In genomic region chr5:111227850-111228249, GRCm38 (mm10) we compare ENCODE assay signal across 8 mouse cellular contexts.
DNase-seq lines count a peak whose midpoint lies in the region; ATAC-seq and TF ChIP-seq lines count a peak whose summit lies in the region.

No protein-coding gene starts in this region.

- WGBS in intestine, embryonic 14.5 days = 27% methylated on average over 5 of the region's 5 CpGs
- WGBS in intestine, postnatal 0 days = 57% methylated on average over 5 of the region's 5 CpGs
- 15% methylated on average over 5 of the region's 5 CpGs for WGBS in limb, embryonic 13.5 days
- 49% methylated on average over 5 of the region's 5 CpGs for WGBS in neural tube, embryonic 15.5 days

- H3K27ac ChIP-seq in intestine, embryonic 14.5 days (ENCODE audit: low read depth) = 0 out of 2 replicates have a peak overlapping the region, but pooled peaks have one; percentile 27
- no peak overlapping the region for H3K27ac ChIP-seq in intestine, postnatal 0 days (ENCODE audit: low read depth, low read length)
- peak overlapping the region; percentile 80 for H3K27ac ChIP-seq in limb, embryonic 13.5 days
- peak overlapping the region; percentile 62; the same call in 1 of the 2 replicates for H3K27ac ChIP-seq in neural tube, embryonic 15.5 days (replicated peaks)

- no peaks in the 10 kb centered on the region for H3K27me3 ChIP-seq in intestine, embryonic 14.5 days (replicated peaks; ENCODE audit: control insufficient read depth, insufficient read depth, low read length)
- no peaks in the 10 kb centered on the region for H3K27me3 ChIP-seq in intestine, postnatal 0 days (replicated peaks; ENCODE audit: control insufficient read depth, insufficient read depth, low read length)
- H3K27me3 ChIP-seq in limb, embryonic 13.5 days = no peaks in the 10 kb centered on the region
- no peaks in the 10 kb centered on the region for H3K27me3 ChIP-seq in neural tube, embryonic 15.5 days (replicated peaks)

- H3K9ac ChIP-seq in intestine, embryonic 14.5 days (ENCODE audit: low read length) = no peak overlapping the region
- no peak overlapping the region for H3K9ac ChIP-seq in intestine, postnatal 0 days (ENCODE audit: low read depth, low read length)
- H3K9ac ChIP-seq in limb, embryonic 13.5 days = no peak overlapping the region; the same call in 1 of the 2 replicates
- H3K9ac ChIP-seq in neural tube, embryonic 15.5 days (replicated peaks) = no peak overlapping the region

- intact Hi-C loops in heart, postnatal 10 days (cut with DNase I) = no loop called here

- H3K9me3 ChIP-seq in intestine, embryonic 14.5 days (ENCODE audit: control insufficient read depth, low read length) = no peaks in the 10 kb centered on the region
- H3K9me3 ChIP-seq in intestine, postnatal 0 days (ENCODE audit: control insufficient read depth) = no peaks in the 10 kb centered on the region
- no peaks in the 10 kb centered on the region for H3K9me3 ChIP-seq in limb, embryonic 13.5 days
- no peaks in the 10 kb centered on the region for H3K9me3 ChIP-seq in neural tube, embryonic 15.5 days (replicated peaks)

- no peak for DNase-seq in intestine, embryonic 14.5 days (ENCODE audit: low spot score)
- peak; percentile 51 to 62 for DNase-seq in heart, postnatal 10 days
- DNase-seq in urinary bladder, postnatal 36 days (ENCODE audit: low spot score in 2 of 2) = no peak
- no peak for DNase-seq in right cerebral cortex, postnatal 14 days

- H3K4me2 ChIP-seq in intestine, embryonic 14.5 days (ENCODE audit: low read length) = no peak overlapping the region
- H3K4me2 ChIP-seq in intestine, postnatal 0 days (replicated peaks; ENCODE audit: low read depth) = no peak overlapping the region
- peak overlapping the region; percentile 34; the same call in 1 of the 2 replicates for H3K4me2 ChIP-seq in limb, embryonic 13.5 days (replicated peaks)
- no peak overlapping the region for H3K4me2 ChIP-seq in neural tube, embryonic 15.5 days

- H3K36me3 ChIP-seq in intestine, embryonic 14.5 days (ENCODE audit: control insufficient read depth, insufficient read depth, low read length) = peaks cover 32% of the 10 kb centered on the region
- H3K36me3 ChIP-seq in intestine, postnatal 0 days (ENCODE audit: control insufficient read depth, insufficient read depth) = peaks cover 33% of the 10 kb centered on the region
- H3K36me3 ChIP-seq in limb, embryonic 13.5 days = peaks cover 80% of the 10 kb centered on the region
- H3K36me3 ChIP-seq in neural tube, embryonic 15.5 days = peaks cover 36% of the 10 kb centered on the region

- no peak overlapping the region for H3K4me3 ChIP-seq in intestine, embryonic 14.5 days (ENCODE audit: low read depth, low read length)
- no peak overlapping the region for H3K4me3 ChIP-seq in intestine, postnatal 0 days (ENCODE audit: low read depth, low read length)
- H3K4me3 ChIP-seq in limb, embryonic 13.5 days = no peak overlapping the region
- H3K4me3 ChIP-seq in neural tube, embryonic 15.5 days (replicated peaks) = no peak overlapping the region

- no peak for TF ChIP-seq CTCF in intestine, postnatal 0 days (IDR thresholded peaks at IDR 0.05; ENCODE audit: low read depth)

- ATAC-seq in intestine, embryonic 14.5 days (replicated peaks; ENCODE audit: low FRiP score, low TSS enrichment, low read depth) = no peak
- no peak for ATAC-seq in intestine, postnatal 0 days
- 0 out of 2 replicates have a peak, but pooled peaks have one; percentile 3 for ATAC-seq in limb, embryonic 13.5 days (ENCODE audit: low FRiP score, low read depth)
- ATAC-seq in neural tube, embryonic 15.5 days (ENCODE audit: low FRiP score) = no peak
- no peak for ATAC-seq in megakaryocyte, adult 5-6 weeks (ENCODE audit: poor library complexity, severe bottlenecking)

- peaks cover 33% of the 10 kb centered on the region for H3K4me1 ChIP-seq in intestine, embryonic 14.5 days (replicated peaks; ENCODE audit: control insufficient read depth, insufficient read depth, low read length)
- H3K4me1 ChIP-seq in intestine, postnatal 0 days (replicated peaks; ENCODE audit: control insufficient read depth, insufficient read depth, low read length) = peaks cover 4% of the 10 kb centered on the region; the same call in 1 of the 2 replicates
- peaks cover 68% of the 10 kb centered on the region for H3K4me1 ChIP-seq in limb, embryonic 13.5 days
- H3K4me1 ChIP-seq in neural tube, embryonic 15.5 days = peaks cover 71% of the 10 kb centered on the region

Comparison
In these comparisons a context has a peak if more than half of its experiments do, and no peak if none do; other contexts are left out.
1. DNase-seq: peak in heart, postnatal 10 days (2 of 2); none in intestine, embryonic 14.5 days (single experiment), urinary bladder, postnatal 36 days (0 of 2) and right cerebral cortex, postnatal 14 days (single experiment).